Mouse (Mus musculus) monocyte, adult 5-6 weeks (primary cell): Measurements from ENCODE around the gene Nxph4. TPM values are rescaled to one million over a fixed set of nuclear protein-coding genes. Genes with fewer than 3 reads are reported as not detected.

ENCODE experiments used
- ATAC-seq: fragments of 153-309, 156-312 bp; replicated peaks from 2 replicates; pipeline ENCODE4 v1.8.0; 2017; ENCODE audit warnings: mild to moderate bottlenecking; ENCODE audit not compliant: low TSS enrichment, insufficient number of reproducible peaks, severe bottlenecking, poor library complexity, low FRiP score
- total RNA-seq: library from RNA; stranded (forward); fragments of 200-1000, 200-491, 200-594 nt; gene quantifications from 3 replicates; pipeline ENCODE4 v1.2.3, GENCODE M21; 2017

The Nxph4 gene
- not detected in 3 replicates for total RNA-seq

GRCm38 (mm10) chr10:127534036-127534928 lies at the start of gene Nxph4:
Gene Nxph4, minus strand, starts transcription at chr10:127534559.
- no peak for ATAC-seq

- no peak for ATAC-seq
Measured at GRCm38 (mm10) chr10:127583649-127584048, 49.3 kb upstream of the Nxph4 start.

GRCm38 (mm10) chr10:127581291-127581690 lies 46.9 kb upstream of the Nxph4 start:
- no peak for ATAC-seq

- peak; percentile 57 for ATAC-seq
Measured at GRCm38 (mm10) chr10:127577982-127578381, 43.6 kb upstream of the Nxph4 start.

- no peak for ATAC-seq
Measured at GRCm38 (mm10) chr10:127577156-127577555, 42.8 kb upstream of the Nxph4 start.

GRCm38 (mm10) chr10:127576381-127576961 lies 42.1 kb upstream of the Nxph4 start:
- peak; percentile 70 for ATAC-seq

- ATAC-seq: no peak
Measured at GRCm38 (mm10) chr10:127575741-127576140, 41.4 kb upstream of the Nxph4 start.

- ATAC-seq: no peak
Measured at GRCm38 (mm10) chr10:127572281-127572680, 37.9 kb upstream of the Nxph4 start.

- ATAC-seq: no peak
Measured at GRCm38 (mm10) chr10:127570937-127571641, 36.7 kb upstream of the Nxph4 start.

- no peak for ATAC-seq
Measured at GRCm38 (mm10) chr10:127570384-127570783, 36.0 kb upstream of the Nxph4 start.

- ATAC-seq: 0 out of 2 replicates have a peak, but pooled peaks have one; percentile 36
Measured at GRCm38 (mm10) chr10:127569450-127569849, 35.1 kb upstream of the Nxph4 start.

GRCm38 (mm10) chr10:127566553-127567326 lies 32.4 kb upstream of the Nxph4 start:
- no peak for ATAC-seq

GRCm38 (mm10) chr10:127564301-127564700 lies 29.9 kb upstream of the Nxph4 start:
- no peak for ATAC-seq

- ATAC-seq: no peak
Measured at GRCm38 (mm10) chr10:127563840-127564239, 29.5 kb upstream of the Nxph4 start.

GRCm38 (mm10) chr10:127561145-127561544 lies 26.8 kb upstream of the Nxph4 start:
- no peak for ATAC-seq

- ATAC-seq: no peak
Measured at GRCm38 (mm10) chr10:127557397-127557796, 23.0 kb upstream of the Nxph4 start.

GRCm38 (mm10) chr10:127555703-127556102 lies 21.3 kb upstream of the Nxph4 start:
- ATAC-seq: 0 out of 2 replicates have a peak, but pooled peaks have one; percentile 20

GRCm38 (mm10) chr10:127549892-127550291 lies 15.5 kb upstream of the Nxph4 start:
- ATAC-seq: no peak

- ATAC-seq: no peak
Measured at GRCm38 (mm10) chr10:127548236-127548635, 13.9 kb upstream of the Nxph4 start.
